Mouse (Mus musculus): ENCODE results near the gene Olfr976. TPM values are rescaled to one million over a fixed set of nuclear protein-coding genes. Genes with fewer than 3 reads are reported as not detected.
"Not testable (repeated sequence)": the region's sequence is repeated elsewhere in the genome, so short reads cannot be mapped to it uniquely, and the experiment has no call there.

Gene Olfr976
- not detected in 2 replicates for polyA plus RNA-seq (2014; fragmentation: Nextera tagmentation; extraction: Ambion mirVana)

DNA sequence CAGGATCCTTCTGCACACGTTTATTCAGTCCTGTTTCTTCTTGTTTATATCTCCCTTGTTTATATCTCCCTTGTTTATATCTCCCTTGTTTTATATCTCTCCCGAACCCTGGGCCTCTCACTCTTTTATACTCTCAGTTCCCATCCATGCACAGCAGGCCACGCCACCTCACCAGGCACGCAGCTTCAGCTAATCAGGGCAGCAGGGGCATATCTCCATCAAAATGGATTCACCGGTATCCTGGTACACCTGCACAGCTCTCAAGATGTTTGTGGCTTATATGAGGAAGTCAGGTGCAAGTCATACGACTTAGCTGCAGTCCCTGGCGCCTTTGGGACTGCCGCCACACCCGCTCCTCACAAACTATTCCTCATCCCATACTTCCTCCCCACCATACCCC, at the start of gene Olfr976:
Gene Olfr976 (minus strand): TSS at position 101 of the 400 bp plus-strand sequence.
- DNase-seq (ENCODE audit: low spot score), result not testable (repeated sequence)
- 82% methylated on average over 7 of the region's 9 CpGs for WGBS

DNA sequence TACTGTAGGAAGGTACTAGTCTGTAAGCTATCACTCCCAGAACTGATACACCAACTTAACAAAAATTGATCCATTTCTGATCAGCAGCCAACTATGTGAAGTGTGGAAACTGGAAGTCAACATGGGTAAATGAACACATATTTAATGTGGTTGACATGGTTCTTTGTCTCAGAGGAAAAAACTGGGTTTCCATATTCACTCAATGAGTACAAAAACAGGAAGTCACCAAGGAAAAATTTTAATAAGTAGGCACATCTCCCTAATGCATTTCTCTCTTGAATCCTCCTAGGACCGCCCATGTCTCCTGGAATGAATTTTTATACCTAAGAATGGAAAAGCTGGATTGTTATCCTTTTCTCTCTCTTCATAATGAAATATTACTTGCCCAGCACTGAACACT, 48.5 kb upstream of the Olfr976 start, which contains the start of gene Olfr980:
Gene Olfr980 (minus strand): TSS at position 101 of the 400 bp plus-strand sequence.
- Histone ChIP-seq H3K9ac (ENCODE audit: low read depth, low read length) (no peak within 1 kb of the TSS), H3K36me3 (ENCODE audit: control insufficient read depth, insufficient read depth, low read length) (no peaks in the 10 kb centered on the region), H3K27ac (ENCODE audit: low read depth, low read length) (no peak within 1 kb of the TSS), H3K9me3 (ENCODE audit: control insufficient read depth, low read length) (no peaks in the 10 kb centered on the region), H3K4me3 (ENCODE audit: low read depth, low read length) (no peak within 1 kb of the TSS), H3K4me1 (replicated peaks; ENCODE audit: control insufficient read depth, insufficient read depth, low read length) (no peaks in the 10 kb centered on the region), H3K4me2 (no peak within 1 kb of the TSS), H3K27me3 (replicated peaks; ENCODE audit: control insufficient read depth, insufficient read depth, low read length) (no peaks in the 10 kb centered on the region)
- 86% methylated on average over 1 of the region's 1 CpGs for WGBS
- ATAC-seq (replicated peaks; ENCODE audit: low FRiP score) (no peak), DNase-seq (ENCODE audit: low spot score) (no peak)

More for the DNA sequence above, at the start of gene Olfr976:
- H3K9ac ChIP-seq (ENCODE audit: low read depth, low read length); H3K4me1 ChIP-seq (replicated peaks; ENCODE audit: control insufficient read depth, insufficient read depth, low read length); H3K9me3 ChIP-seq (ENCODE audit: control insufficient read depth, low read length); H3K27me3 ChIP-seq (replicated peaks; ENCODE audit: control insufficient read depth, insufficient read depth, low read length); ATAC-seq (replicated peaks; ENCODE audit: low FRiP score); H3K36me3 ChIP-seq (ENCODE audit: control insufficient read depth, insufficient read depth, low read length); H3K4me3 ChIP-seq (ENCODE audit: low read depth, low read length); H3K27ac ChIP-seq (ENCODE audit: low read depth, low read length); H3K4me2 ChIP-seq: not testable (repeated sequence)

DNA sequence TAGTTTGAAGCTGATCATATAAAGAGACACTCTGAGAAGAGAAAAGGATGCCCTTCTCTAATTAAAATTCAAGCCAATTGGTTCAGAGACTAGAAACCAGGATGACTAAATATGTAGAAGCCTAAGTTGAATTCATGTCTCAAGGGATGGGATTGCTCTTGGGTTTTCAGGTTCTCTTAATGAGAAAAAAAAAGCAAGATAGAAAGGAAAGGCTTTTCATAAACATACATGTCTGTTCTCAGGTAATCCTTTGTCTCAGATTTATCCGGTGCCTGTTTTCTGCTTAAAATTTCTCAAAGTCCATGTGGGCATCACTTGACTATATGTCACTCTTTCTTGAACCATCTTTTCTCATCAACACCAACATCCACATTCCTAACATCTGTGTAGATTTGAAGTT, 42.4 kb upstream of the Olfr976 start, which contains the start of gene Olfr979:
Gene Olfr979 (minus strand): TSS at position 101 of the 400 bp plus-strand sequence.
- no peak for DNase-seq (ENCODE audit: low spot score)
- H3K9me3 ChIP-seq (ENCODE audit: control insufficient read depth, low read length), result no peaks in the 10 kb centered on the region
- no peak within 1 kb of the TSS for H3K4me2 ChIP-seq
- 87% methylated on average over 1 of the region's 1 CpGs for WGBS
- no peaks in the 10 kb centered on the region for H3K4me1 ChIP-seq (replicated peaks; ENCODE audit: control insufficient read depth, insufficient read depth, low read length)
- H3K36me3 ChIP-seq (ENCODE audit: control insufficient read depth, insufficient read depth, low read length), result no peaks in the 10 kb centered on the region
- no peaks in the 10 kb centered on the region for H3K27me3 ChIP-seq (replicated peaks; ENCODE audit: control insufficient read depth, insufficient read depth, low read length)
- H3K27ac ChIP-seq (ENCODE audit: low read depth, low read length), result no peak within 1 kb of the TSS
- no peak for ATAC-seq (replicated peaks; ENCODE audit: low FRiP score)
- H3K4me3 ChIP-seq (ENCODE audit: low read depth, low read length), result no peak within 1 kb of the TSS
- H3K9ac ChIP-seq (ENCODE audit: low read depth, low read length), result no peak within 1 kb of the TSS

DNA sequence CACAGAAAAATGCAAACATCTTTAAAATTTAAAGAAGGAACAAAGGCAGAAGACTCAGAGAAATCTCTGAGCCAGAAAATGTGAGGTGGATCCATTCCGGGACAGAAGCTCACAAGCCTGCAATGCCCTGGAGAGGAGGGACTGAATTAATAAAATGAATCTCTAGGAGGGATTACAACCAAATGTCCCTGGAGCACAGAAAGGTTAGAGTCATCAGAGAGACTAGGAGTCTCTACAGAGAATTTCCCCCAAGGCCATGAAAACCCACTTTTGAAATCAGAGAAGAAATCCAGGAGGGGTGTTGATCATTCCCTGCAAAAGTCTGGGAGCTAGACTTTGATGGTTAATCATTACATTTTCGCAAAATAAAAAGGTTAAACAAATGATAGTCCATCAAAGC, 30.9 kb upstream of the Olfr976 start, which contains the start of gene Olfr978:
Gene Olfr978 (plus strand): TSS at position 301 of the 400 bp plus-strand sequence.
- H3K9ac ChIP-seq (ENCODE audit: low read depth, low read length), result no peak within 1 kb of the TSS
- no peaks in the 10 kb centered on the region for H3K27me3 ChIP-seq (replicated peaks; ENCODE audit: control insufficient read depth, insufficient read depth, low read length)
- ATAC-seq (replicated peaks; ENCODE audit: low FRiP score), result no peak
- 81% methylated on average over 2 of the region's 2 CpGs for WGBS
- no peak within 1 kb of the TSS for H3K4me3 ChIP-seq (ENCODE audit: low read depth, low read length)
- H3K4me1 ChIP-seq (replicated peaks; ENCODE audit: control insufficient read depth, insufficient read depth, low read length), result no peaks in the 10 kb centered on the region
- no peak for DNase-seq (ENCODE audit: low spot score)
- no peak within 1 kb of the TSS for H3K27ac ChIP-seq (ENCODE audit: low read depth, low read length)
- no peak within 1 kb of the TSS for H3K4me2 ChIP-seq
- no peaks in the 10 kb centered on the region for H3K36me3 ChIP-seq (ENCODE audit: control insufficient read depth, insufficient read depth, low read length)
- H3K9me3 ChIP-seq (ENCODE audit: control insufficient read depth, low read length), result no peaks in the 10 kb centered on the region

DNA sequence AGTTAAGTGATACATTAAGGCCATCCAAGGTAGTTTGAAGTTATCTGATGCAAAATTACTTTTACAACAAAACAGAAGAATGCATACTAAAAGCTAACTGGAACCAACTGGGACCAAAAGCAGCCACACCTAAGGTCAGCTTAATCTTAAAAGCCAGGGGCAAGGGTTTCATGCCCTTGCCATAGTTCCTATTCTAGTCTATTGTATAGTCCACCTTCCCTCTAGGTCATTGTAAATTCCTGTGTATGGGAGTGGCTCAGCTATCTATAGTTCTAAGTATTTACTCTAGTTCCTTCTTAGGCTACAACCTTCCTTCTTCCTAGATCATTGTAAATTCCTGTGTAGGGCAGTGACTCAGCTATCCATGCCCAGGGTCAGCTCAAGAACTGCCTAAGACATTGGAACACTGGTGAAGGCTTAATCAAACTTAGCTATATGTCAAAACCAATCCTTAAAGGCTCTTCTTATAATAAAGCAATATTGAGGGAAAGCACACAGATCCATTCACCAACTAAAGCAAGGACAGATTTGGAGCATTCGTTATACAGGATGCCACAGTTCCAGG, 15.7 kb upstream of the Olfr976 start:
- not testable (repeated sequence) for H3K9me3 ChIP-seq (ENCODE audit: control insufficient read depth, low read length); H3K27me3 ChIP-seq (replicated peaks; ENCODE audit: control insufficient read depth, insufficient read depth, low read length); ATAC-seq (replicated peaks; ENCODE audit: low FRiP score); DNase-seq (ENCODE audit: low spot score); H3K4me1 ChIP-seq (replicated peaks; ENCODE audit: control insufficient read depth, insufficient read depth, low read length); H3K9ac ChIP-seq (ENCODE audit: low read depth, low read length); H3K4me3 ChIP-seq (ENCODE audit: low read depth, low read length); H3K36me3 ChIP-seq (ENCODE audit: control insufficient read depth, insufficient read depth, low read length); H3K4me2 ChIP-seq; H3K27ac ChIP-seq (ENCODE audit: low read depth, low read length)
- WGBS, result 76% methylated on average over 1 of the region's 1 CpGs

DNA sequence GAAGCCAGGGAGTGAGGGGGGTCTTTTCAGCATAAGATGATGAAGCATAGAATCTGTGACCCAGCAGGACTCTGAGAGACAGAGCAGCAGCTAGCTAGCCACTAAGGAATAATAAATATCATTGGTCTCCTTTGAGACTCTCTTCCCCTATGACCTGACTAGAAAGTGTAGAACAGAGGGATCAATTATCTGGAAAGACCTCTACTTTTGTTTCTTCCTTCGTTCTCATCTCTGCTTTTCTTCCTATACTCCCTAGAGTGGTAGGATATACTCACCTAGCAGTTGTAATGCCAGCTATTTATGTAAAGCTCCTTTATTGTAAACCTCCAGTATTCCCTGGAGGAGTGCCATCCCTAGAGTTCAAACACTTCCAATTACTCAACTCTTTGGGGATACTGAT, 9.0 kb downstream of the Olfr976 start, which contains the start of gene Olfr975:
Gene Olfr975 (minus strand): TSS at position 101 of the 400 bp plus-strand sequence.
- Histone ChIP-seq H3K4me1 (replicated peaks; ENCODE audit: control insufficient read depth, insufficient read depth, low read length) (no peaks in the 10 kb centered on the region), H3K9ac (ENCODE audit: low read depth, low read length) (no peak within 1 kb of the TSS), H3K27me3 (replicated peaks; ENCODE audit: control insufficient read depth, insufficient read depth, low read length) (no peaks in the 10 kb centered on the region), H3K4me2 (no peak within 1 kb of the TSS), H3K27ac (ENCODE audit: low read depth, low read length) (no peak within 1 kb of the TSS), H3K36me3 (ENCODE audit: control insufficient read depth, insufficient read depth, low read length) (no peaks in the 10 kb centered on the region), H3K4me3 (ENCODE audit: low read depth, low read length) (no peak within 1 kb of the TSS), H3K9me3 (ENCODE audit: control insufficient read depth, low read length) (no peaks in the 10 kb centered on the region)
- WGBS, result 54% methylated on average over 1 of the region's 1 CpGs
- DNase-seq (ENCODE audit: low spot score) (no peak), ATAC-seq (replicated peaks; ENCODE audit: low FRiP score) (no peak)

DNA sequence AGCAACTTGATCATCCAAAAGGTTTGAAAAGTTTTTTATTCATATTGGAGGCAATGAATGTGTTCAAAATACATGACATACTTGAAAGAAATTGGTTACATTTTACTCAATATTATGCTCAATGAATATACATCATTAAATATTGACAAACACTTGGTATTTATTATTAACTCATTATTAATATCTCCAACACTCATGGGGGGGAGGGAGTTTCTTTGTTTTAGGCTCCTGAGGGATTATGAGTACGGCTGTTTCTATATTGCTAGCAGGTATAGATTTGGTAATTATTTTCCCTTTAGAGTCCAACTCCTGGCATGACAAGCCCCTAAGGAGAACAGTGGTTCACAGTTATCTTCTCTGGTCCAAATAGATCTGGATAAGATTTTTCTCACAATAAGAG, 23.7 kb downstream of the Olfr976 start, which contains the start of gene Olfr974:
Gene Olfr974 (plus strand): TSS at position 301 of the 400 bp plus-strand sequence.
- no peaks in the 10 kb centered on the region for H3K9me3 ChIP-seq (ENCODE audit: control insufficient read depth, low read length)
- no peaks in the 10 kb centered on the region for H3K27me3 ChIP-seq (replicated peaks; ENCODE audit: control insufficient read depth, insufficient read depth, low read length)
- H3K4me3 ChIP-seq (ENCODE audit: low read depth, low read length), result no peak within 1 kb of the TSS
- no peaks in the 10 kb centered on the region for H3K36me3 ChIP-seq (ENCODE audit: control insufficient read depth, insufficient read depth, low read length)
- no peak within 1 kb of the TSS for H3K4me2 ChIP-seq
- 84% methylated on average over 1 of the region's 1 CpGs for WGBS
- H3K27ac ChIP-seq (ENCODE audit: low read depth, low read length), result no peak within 1 kb of the TSS
- no peaks in the 10 kb centered on the region for H3K4me1 ChIP-seq (replicated peaks; ENCODE audit: control insufficient read depth, insufficient read depth, low read length)
- no peak for ATAC-seq (replicated peaks; ENCODE audit: low FRiP score)
- no peak within 1 kb of the TSS for H3K9ac ChIP-seq (ENCODE audit: low read depth, low read length)
- no peak for DNase-seq (ENCODE audit: low spot score)

DNA sequence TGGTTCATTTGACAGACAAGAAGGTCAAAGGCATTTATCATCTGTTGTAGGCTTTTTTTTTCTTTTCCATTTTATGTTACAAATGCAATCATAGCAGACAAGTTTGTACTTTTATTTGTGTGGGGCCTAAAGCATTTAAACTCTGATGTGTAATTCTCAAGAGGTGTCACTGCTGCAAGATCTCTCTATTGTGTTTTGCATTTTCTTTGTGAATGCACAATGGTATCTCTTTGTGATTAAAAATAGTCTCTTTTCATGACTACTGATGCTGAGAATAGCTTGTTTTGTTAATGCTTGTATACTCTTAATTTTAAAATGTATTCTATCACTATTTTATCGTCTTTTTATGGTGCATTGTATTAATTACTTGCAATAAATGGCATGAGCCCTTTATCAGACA, 32.1 kb downstream of the Olfr976 start:
- not testable (repeated sequence) for H3K4me3 ChIP-seq (ENCODE audit: low read depth, low read length); H3K27me3 ChIP-seq (replicated peaks; ENCODE audit: control insufficient read depth, insufficient read depth, low read length); H3K4me1 ChIP-seq (replicated peaks; ENCODE audit: control insufficient read depth, insufficient read depth, low read length); H3K4me2 ChIP-seq; H3K9ac ChIP-seq (ENCODE audit: low read depth, low read length); H3K36me3 ChIP-seq (ENCODE audit: control insufficient read depth, insufficient read depth, low read length); H3K27ac ChIP-seq (ENCODE audit: low read depth, low read length); DNase-seq (ENCODE audit: low spot score); H3K9me3 ChIP-seq (ENCODE audit: control insufficient read depth, low read length); ATAC-seq (replicated peaks; ENCODE audit: low FRiP score)
- WGBS, result 70% methylated on average over 1 of the region's 1 CpGs
